Mouse (Mus musculus) C2C12 (cell line): Measurements from ENCODE around the gene Gm49369. TPM values are rescaled to one million over a fixed set of nuclear protein-coding genes. Genes with fewer than 3 reads are reported as not detected.
"Not testable (repeated sequence)": the region's sequence is repeated elsewhere in the genome, so short reads cannot be mapped to it uniquely, and the experiment has no call there.

Experiments
- H3K27me3 ChIP-seq: one replicate; pipeline ENCODE4 v1.6.1; 2011; ENCODE audit not compliant: control insufficient read depth, insufficient read depth, insufficient read length
- H3K36me3 ChIP-seq: one replicate; pipeline ENCODE4 v1.6.1; 2011; ENCODE audit not compliant: control insufficient read depth, insufficient read depth
- H3K4me3 ChIP-seq: one replicate; pipeline ENCODE4 v1.5.1; 2011; ENCODE audit warnings: mild to moderate bottlenecking, control low read depth; ENCODE audit not compliant: poor library complexity, insufficient read depth, severe bottlenecking
- H3K79me2 ChIP-seq: one replicate; pipeline ENCODE4 v1.6.1; 2011; ENCODE audit not compliant: control insufficient read depth, insufficient read depth
- H3K79me3 ChIP-seq: one replicate; pipeline ENCODE4 v1.6.1; 2011; ENCODE audit warnings: low read depth, control low read depth
- H3ac ChIP-seq: one replicate; pipeline ENCODE3; 2011; ENCODE audit warnings: low read depth; ENCODE audit not compliant: control insufficient read depth, insufficient read length
- CEBPB ChIP-seq: IDR thresholded peaks from one replicate; pipeline ENCODE4 v1.6.1; 2011; ENCODE audit warnings: low read depth, mild to moderate bottlenecking, control low read depth, moderate library complexity
- CTCF ChIP-seq: IDR thresholded peaks from one replicate; pipeline ENCODE4 v1.5.1; 2011; ENCODE audit not compliant: control insufficient read depth, insufficient read depth, insufficient read length
- FOSL1 ChIP-seq: IDR thresholded peaks from one replicate; pipeline ENCODE4 v1.8.0; 2011; ENCODE audit warnings: mild to moderate bottlenecking, low read length; ENCODE audit not compliant: poor library complexity, insufficient read depth, severe bottlenecking
- MAX ChIP-seq: IDR thresholded peaks from one replicate; pipeline ENCODE4 v1.6.1; 2011; ENCODE audit warnings: mild to moderate bottlenecking, control low read depth
- MYOD1 ChIP-seq: IDR thresholded peaks from one replicate; pipeline ENCODE4 v1.6.1; 2011; ENCODE audit warnings: low read depth; ENCODE audit not compliant: control insufficient read depth, insufficient read length
- MYOG ChIP-seq: IDR thresholded peaks from one replicate; pipeline ENCODE4 v1.6.1; 2011; ENCODE audit not compliant: control insufficient read depth, insufficient read length; ENCODE audit errors: extremely low read depth
- USF1 ChIP-seq: IDR thresholded peaks from one replicate; pipeline ENCODE4 v1.6.1; 2011; ENCODE audit warnings: low read depth, mild to moderate bottlenecking, control low read depth, moderate library complexity
- polyA plus RNA-seq: library from polyadenylated mRNA; unstranded; fragments of >200 nt; fragmentation: generic; extraction: Trizol; gene quantifications from one replicate; pipeline ENCODE4 v1.2.1, GENCODE M21; 2012; ENCODE audit warnings: missing spikeins

Gene Gm49369
- polyA plus RNA-seq, 1 experiment: not detected

DNA sequence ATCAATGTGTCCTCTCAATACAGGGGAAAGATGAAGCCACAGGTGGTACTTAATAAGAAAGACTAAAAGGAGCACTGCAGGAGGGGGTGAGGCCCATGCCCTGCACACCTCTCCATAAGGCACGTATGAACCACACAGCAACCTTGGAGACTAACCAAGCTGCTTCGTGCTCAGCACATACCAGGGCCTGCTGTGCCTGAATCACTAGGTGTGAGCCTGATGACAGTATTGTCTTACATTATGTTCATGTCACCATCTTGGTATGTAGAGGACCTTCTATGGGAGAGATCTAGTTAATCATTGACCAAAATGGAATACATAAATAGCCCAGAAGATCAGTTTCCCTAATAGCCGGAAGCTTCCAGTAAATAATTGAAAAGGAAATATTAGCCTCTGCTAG lies 27.1 kb upstream of the Gm49369 start:
- Histone ChIP-seq H3K36me3 (no peaks in the 10 kb centered on the region), H3K79me2 (no peaks in the 10 kb centered on the region), H3K4me3 (no peak overlapping the region), H3K27me3 (no peaks in the 10 kb centered on the region), H3ac (no peak overlapping the region), H3K79me3 (no peaks in the 10 kb centered on the region)
- TF ChIP-seq USF1: no peak
- no peak for TF ChIP-seq MYOG
- TF ChIP-seq MAX: no peak
- no peak for TF ChIP-seq CTCF
- no peak for TF ChIP-seq FOSL1
- TF ChIP-seq MYOD1: no peak
- no peak for TF ChIP-seq CEBPB

DNA sequence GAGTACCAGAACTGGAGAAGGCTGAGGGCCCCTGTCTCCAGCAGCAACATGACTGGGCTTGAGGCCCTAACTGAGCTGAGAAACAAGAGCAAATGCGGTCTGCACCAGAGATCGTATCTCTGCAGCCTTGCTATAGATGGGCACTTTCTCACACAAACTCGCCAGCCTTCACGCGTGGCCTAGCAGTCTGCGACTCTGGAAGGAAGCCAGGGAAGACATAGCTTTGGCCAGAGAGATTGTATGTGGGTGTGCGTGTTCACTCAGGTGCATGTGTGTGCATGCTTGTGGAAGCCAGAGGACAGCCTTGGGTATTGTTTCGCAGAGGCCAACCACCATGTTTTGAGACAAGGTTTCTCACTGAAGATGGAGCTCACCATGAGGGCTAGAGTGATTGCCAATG lies 26.2 kb upstream of the Gm49369 start:
- Histone ChIP-seq H3K79me2 (no peaks in the 10 kb centered on the region), H3ac (no peak overlapping the region), H3K27me3 (no peaks in the 10 kb centered on the region), H3K36me3 (no peaks in the 10 kb centered on the region), H3K4me3 (no peak overlapping the region), H3K79me3 (no peaks in the 10 kb centered on the region)
- no peak for TF ChIP-seq FOSL1
- no peak for TF ChIP-seq CTCF
- TF ChIP-seq MAX: no peak
- TF ChIP-seq CEBPB: no peak
- TF ChIP-seq USF1: no peak
- no peak for TF ChIP-seq MYOD1
- no peak for TF ChIP-seq MYOG

DNA sequence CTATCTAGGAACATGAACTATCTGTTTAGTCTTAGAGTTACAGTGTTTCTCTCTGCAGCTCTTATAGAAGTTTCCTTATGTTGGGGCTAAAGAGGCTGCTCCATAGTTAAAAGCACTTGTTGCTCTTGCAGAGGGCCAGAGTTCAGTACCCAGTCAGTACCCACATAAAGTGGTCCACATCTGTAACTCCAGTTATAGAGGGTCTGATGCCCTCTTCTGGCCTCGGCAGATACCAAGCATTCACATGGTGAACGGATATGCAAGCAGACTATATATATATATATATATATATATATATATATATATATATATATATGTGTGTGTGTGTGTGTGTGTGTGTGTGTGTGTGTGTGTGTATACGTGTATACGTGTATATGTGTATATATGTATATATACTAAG lies 25.5 kb upstream of the Gm49369 start:
- no peaks in the 10 kb centered on the region for H3K36me3 ChIP-seq
- no peaks in the 10 kb centered on the region for H3K27me3 ChIP-seq
- no peak for TF ChIP-seq CEBPB
- no peaks in the 10 kb centered on the region for H3K79me3 ChIP-seq
- H3K4me3 ChIP-seq: no peak overlapping the region
- no peak overlapping the region for H3ac ChIP-seq
- H3K79me2 ChIP-seq: no peaks in the 10 kb centered on the region

DNA sequence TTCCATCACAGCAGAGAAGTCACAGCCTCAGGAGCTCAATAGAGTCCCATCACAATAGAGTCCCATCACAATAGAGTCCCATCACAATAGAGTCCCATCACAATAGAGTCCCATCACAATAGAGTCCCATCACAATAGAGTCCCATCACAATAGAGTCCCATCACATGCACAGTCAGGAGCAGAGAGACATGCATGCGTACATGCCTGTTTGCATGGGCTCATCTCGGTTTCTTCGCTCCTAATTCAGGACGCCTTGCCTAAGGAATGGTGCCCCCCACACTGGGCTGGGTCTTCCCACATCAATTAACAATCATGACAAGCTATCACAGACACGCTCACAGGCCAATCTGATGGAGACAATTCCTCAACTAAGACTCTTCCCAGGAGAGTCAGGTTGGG lies 22.7 kb upstream of the Gm49369 start:
- H3ac ChIP-seq, H3K79me3 ChIP-seq, H3K4me3 ChIP-seq, H3K79me2 ChIP-seq, H3K36me3 ChIP-seq, H3K27me3 ChIP-seq: not testable (repeated sequence)

DNA sequence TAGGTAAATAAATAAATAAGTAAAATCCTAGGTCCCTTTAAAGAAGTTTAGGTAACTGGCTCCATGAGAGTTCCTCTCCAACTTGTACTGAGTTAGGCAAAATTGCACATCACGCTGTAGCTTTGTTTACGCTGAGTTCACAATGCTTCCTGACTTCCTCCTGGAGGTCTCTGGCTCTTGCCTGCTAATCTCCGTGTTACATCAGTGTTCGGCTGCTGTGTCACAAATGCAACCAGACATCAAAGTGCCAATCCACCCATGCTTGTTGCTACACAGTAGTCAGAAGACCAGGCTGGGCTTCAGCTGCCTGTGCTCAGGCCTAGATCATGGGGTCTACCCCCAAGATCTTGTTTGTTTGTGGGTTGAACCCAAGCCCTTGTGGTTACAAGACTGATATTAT lies 21.1 kb upstream of the Gm49369 start:
- Histone ChIP-seq H3K4me3 (no peak overlapping the region), H3K27me3 (no peaks in the 10 kb centered on the region), H3K36me3 (no peaks in the 10 kb centered on the region), H3K79me2 (no peaks in the 10 kb centered on the region), H3ac (no peak overlapping the region), H3K79me3 (no peaks in the 10 kb centered on the region)
- no peak for TF ChIP-seq CTCF
- no peak for TF ChIP-seq FOSL1
- no peak for TF ChIP-seq USF1
- TF ChIP-seq MAX: no peak
- no peak for TF ChIP-seq CEBPB

DNA sequence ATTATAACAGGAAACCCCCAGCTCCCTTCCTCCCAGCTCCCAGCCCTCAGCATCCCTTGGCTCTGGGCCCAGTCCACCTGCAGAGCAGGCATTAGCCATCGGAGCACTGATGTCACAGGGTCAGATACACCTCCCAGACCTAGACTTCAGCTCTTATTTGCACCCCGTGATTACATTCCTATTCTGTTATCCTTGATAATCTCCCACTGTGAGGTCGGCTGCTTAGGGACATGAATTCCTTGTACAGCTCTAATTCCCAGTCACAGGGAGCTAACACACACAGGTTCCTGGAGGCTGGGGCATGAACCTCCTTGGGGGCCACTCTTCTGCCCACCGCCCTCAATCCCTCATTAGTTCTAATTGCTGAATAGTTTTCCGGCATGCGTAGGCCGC lies 18.3 kb upstream of the Gm49369 start:
- no peaks in the 10 kb centered on the region for H3K79me2 ChIP-seq

More for the DNA sequence above, 18.3 kb upstream of the Gm49369 start:
- Histone ChIP-seq H3K4me3 (no peak overlapping the region), H3K27me3 (no peaks in the 10 kb centered on the region), H3K36me3 (no peaks in the 10 kb centered on the region), H3ac (no peak overlapping the region), H3K79me3 (no peaks in the 10 kb centered on the region)
- TF ChIP-seq USF1: no peak
- no peak for TF ChIP-seq MYOG
- no peak for TF ChIP-seq CEBPB
- no peak for TF ChIP-seq CTCF
- TF ChIP-seq MAX: no peak
- no peak for TF ChIP-seq FOSL1
- no peak for TF ChIP-seq MYOD1
